Mouse (Mus musculus): ENCODE data around the gene Olfr420. TPM values are rescaled to one million over a fixed set of nuclear protein-coding genes. Genes with fewer than 3 reads are reported as not detected.

Gene Olfr420
- 0.13 and 0.40 TPM in 2 replicates for polyA plus RNA-seq (2015; fragmentation: Nextera tagmentation; extraction: Ambion mirVana)

- Histone ChIP-seq H3K4me1 (ENCODE audit: insufficient read depth) (no peaks in the 10 kb centered on the region), H3K27ac (ENCODE audit: low read depth) (no peak within 1 kb of the TSS), H3K9ac (replicated peaks) (no peak within 1 kb of the TSS), H3K4me2 (ENCODE audit: low read depth, low read length) (no peak within 1 kb of the TSS), H3K9me3 (ENCODE audit: low read length) (no peaks in the 10 kb centered on the region), H3K27me3 (ENCODE audit: insufficient read depth, low read length) (no peaks in the 10 kb centered on the region), H3K36me3 (replicated peaks; ENCODE audit: insufficient read depth, low read length) (no peaks in the 10 kb centered on the region), H3K4me3 (ENCODE audit: low read depth, low read length) (no peak within 1 kb of the TSS)
- 79% methylated on average over 1 of the region's 1 CpGs for WGBS (ENCODE audit: insufficient replicate concordance)
- DNase-seq = no peak
- ATAC-seq = no peak
- TF ChIP-seq EP300 (IDR thresholded peaks at IDR 0.05; ENCODE audit: low read depth) = no peak
- TF ChIP-seq CTCF (IDR thresholded peaks at IDR 0.05; ENCODE audit: low read depth) = no peak
Observed at GRCm38 (mm10) chr1:174155333-174155732, at the start of gene Olfr420. Olfr420 (plus strand) TSS chr1:174155633.

GRCm38 (mm10) chr1:174121062-174121461, 34.4 kb upstream of the Olfr420 start, which contains the start of gene Olfr231:
Olfr231 (minus strand) TSS chr1:174121162.
- Histone ChIP-seq H3K9ac (replicated peaks) (no peak within 1 kb of the TSS), H3K4me2 (ENCODE audit: low read depth, low read length) (no peak within 1 kb of the TSS), H3K36me3 (replicated peaks; ENCODE audit: insufficient read depth, low read length) (no peaks in the 10 kb centered on the region), H3K27ac (ENCODE audit: low read depth) (no peak within 1 kb of the TSS), H3K27me3 (ENCODE audit: insufficient read depth, low read length) (no peaks in the 10 kb centered on the region), H3K4me1 (ENCODE audit: insufficient read depth) (no peaks in the 10 kb centered on the region), H3K9me3 (ENCODE audit: low read length) (no peaks in the 10 kb centered on the region), H3K4me3 (ENCODE audit: low read depth, low read length) (no peak within 1 kb of the TSS)
- TF ChIP-seq EP300 (IDR thresholded peaks at IDR 0.05; ENCODE audit: low read depth) (no peak), CTCF (IDR thresholded peaks at IDR 0.05; ENCODE audit: low read depth) (no peak)
- no peak for ATAC-seq
- 51% methylated on average over 2 of the region's 2 CpGs for WGBS (ENCODE audit: insufficient replicate concordance)
- DNase-seq = no peak

- Histone ChIP-seq H3K4me3 (ENCODE audit: low read depth, low read length) (no peak within 1 kb of the TSS), H3K27me3 (ENCODE audit: insufficient read depth, low read length) (no peaks in the 10 kb centered on the region), H3K9ac (replicated peaks) (no peak within 1 kb of the TSS), H3K4me1 (ENCODE audit: insufficient read depth) (no peaks in the 10 kb centered on the region), H3K4me2 (ENCODE audit: low read depth, low read length) (no peak within 1 kb of the TSS), H3K27ac (ENCODE audit: low read depth) (no peak within 1 kb of the TSS), H3K36me3 (replicated peaks; ENCODE audit: insufficient read depth, low read length) (no peaks in the 10 kb centered on the region), H3K9me3 (ENCODE audit: low read length) (no peaks in the 10 kb centered on the region)
- ATAC-seq (no peak), DNase-seq (no peak)
- TF ChIP-seq EP300 (IDR thresholded peaks at IDR 0.05; ENCODE audit: low read depth) = no peak
- no peak for TF ChIP-seq CTCF (IDR thresholded peaks at IDR 0.05; ENCODE audit: low read depth)
- 70% methylated on average over 3 of the region's 3 CpGs for WGBS (ENCODE audit: insufficient replicate concordance)
Observed at GRCm38 (mm10) chr1:174131217-174131616, 24.2 kb upstream of the Olfr420 start, which contains the start of gene Olfr424. Olfr424 (plus strand) TSS chr1:174131517.

GRCm38 (mm10) chr1:174131999-174132398, 23.4 kb upstream of the Olfr420 start:
- ATAC-seq = no peak
- no peak overlapping the region for H3K9ac ChIP-seq (replicated peaks)
- no peak overlapping the region for H3K4me3 ChIP-seq (ENCODE audit: low read depth, low read length)
- no peaks in the 10 kb centered on the region for H3K4me1 ChIP-seq (ENCODE audit: insufficient read depth)
- no peaks in the 10 kb centered on the region for H3K27me3 ChIP-seq (ENCODE audit: insufficient read depth, low read length)
- no peak for DNase-seq
- TF ChIP-seq EP300 (IDR thresholded peaks at IDR 0.05; ENCODE audit: low read depth) = no peak
- no peak for TF ChIP-seq CTCF (IDR thresholded peaks at IDR 0.05; ENCODE audit: low read depth)
- 67% methylated on average over 3 of the region's 3 CpGs for WGBS (ENCODE audit: insufficient replicate concordance)
- H3K4me2 ChIP-seq (ENCODE audit: low read depth, low read length) = no peak overlapping the region
- H3K9me3 ChIP-seq (ENCODE audit: low read length) = no peaks in the 10 kb centered on the region
- no peak overlapping the region for H3K27ac ChIP-seq (ENCODE audit: low read depth)
- no peaks in the 10 kb centered on the region for H3K36me3 ChIP-seq (replicated peaks; ENCODE audit: insufficient read depth, low read length)

- ATAC-seq (no peak), DNase-seq (no peak)
- Histone ChIP-seq H3K27ac (ENCODE audit: low read depth) (no peak overlapping the region), H3K9ac (replicated peaks) (no peak overlapping the region), H3K27me3 (ENCODE audit: insufficient read depth, low read length) (no peaks in the 10 kb centered on the region), H3K4me1 (ENCODE audit: insufficient read depth) (no peaks in the 10 kb centered on the region), H3K36me3 (replicated peaks; ENCODE audit: insufficient read depth, low read length) (no peaks in the 10 kb centered on the region), H3K4me2 (ENCODE audit: low read depth, low read length) (no peak overlapping the region), H3K4me3 (ENCODE audit: low read depth, low read length) (no peak overlapping the region), H3K9me3 (ENCODE audit: low read length) (no peaks in the 10 kb centered on the region)
- TF ChIP-seq EP300 (IDR thresholded peaks at IDR 0.05; ENCODE audit: low read depth) = no peak
- TF ChIP-seq CTCF (IDR thresholded peaks at IDR 0.05; ENCODE audit: low read depth) = no peak
- 19% methylated on average over 2 of the region's 2 CpGs for WGBS (ENCODE audit: insufficient replicate concordance)
Observed at GRCm38 (mm10) chr1:174141384-174141783, 14.0 kb upstream of the Olfr420 start.

- Histone ChIP-seq H3K36me3 (replicated peaks; ENCODE audit: insufficient read depth, low read length) (no peaks in the 10 kb centered on the region), H3K4me1 (ENCODE audit: insufficient read depth) (no peaks in the 10 kb centered on the region), H3K4me2 (ENCODE audit: low read depth, low read length) (no peak overlapping the region), H3K9me3 (ENCODE audit: low read length) (no peaks in the 10 kb centered on the region), H3K27ac (ENCODE audit: low read depth) (no peak overlapping the region), H3K9ac (replicated peaks) (no peak overlapping the region), H3K27me3 (ENCODE audit: insufficient read depth, low read length) (no peaks in the 10 kb centered on the region), H3K4me3 (ENCODE audit: low read depth, low read length) (no peak overlapping the region)
- WGBS (ENCODE audit: insufficient replicate concordance) = 93% methylated on average over 1 of the region's 1 CpGs
- no peak for TF ChIP-seq EP300 (IDR thresholded peaks at IDR 0.05; ENCODE audit: low read depth)
- no peak for TF ChIP-seq CTCF (IDR thresholded peaks at IDR 0.05; ENCODE audit: low read depth)
- ATAC-seq (no peak), DNase-seq (no peak)
Observed at GRCm38 (mm10) chr1:174146696-174147095, 8.7 kb upstream of the Olfr420 start.

- no peak for ATAC-seq
- no peak for TF ChIP-seq CTCF (IDR thresholded peaks at IDR 0.05; ENCODE audit: low read depth)
- TF ChIP-seq EP300 (IDR thresholded peaks at IDR 0.05; ENCODE audit: low read depth) = no peak
- Histone ChIP-seq H3K36me3 (replicated peaks; ENCODE audit: insufficient read depth, low read length) (no peaks in the 10 kb centered on the region), H3K27ac (ENCODE audit: low read depth) (no peak overlapping the region), H3K4me1 (ENCODE audit: insufficient read depth) (no peaks in the 10 kb centered on the region), H3K4me3 (ENCODE audit: low read depth, low read length) (no peak overlapping the region), H3K9ac (replicated peaks) (no peak overlapping the region), H3K27me3 (ENCODE audit: insufficient read depth, low read length) (no peaks in the 10 kb centered on the region), H3K4me2 (ENCODE audit: low read depth, low read length) (no peak overlapping the region), H3K9me3 (ENCODE audit: low read length) (no peaks in the 10 kb centered on the region)
- no peak for DNase-seq
- WGBS (ENCODE audit: insufficient replicate concordance) = 84% methylated on average over 2 of the region's 2 CpGs
Observed at GRCm38 (mm10) chr1:174149289-174149688, 6.1 kb upstream of the Olfr420 start.
